Mouse (Mus musculus): ENCODE measurements around the gene Ptprk.

Ptprk gene

DNA sequence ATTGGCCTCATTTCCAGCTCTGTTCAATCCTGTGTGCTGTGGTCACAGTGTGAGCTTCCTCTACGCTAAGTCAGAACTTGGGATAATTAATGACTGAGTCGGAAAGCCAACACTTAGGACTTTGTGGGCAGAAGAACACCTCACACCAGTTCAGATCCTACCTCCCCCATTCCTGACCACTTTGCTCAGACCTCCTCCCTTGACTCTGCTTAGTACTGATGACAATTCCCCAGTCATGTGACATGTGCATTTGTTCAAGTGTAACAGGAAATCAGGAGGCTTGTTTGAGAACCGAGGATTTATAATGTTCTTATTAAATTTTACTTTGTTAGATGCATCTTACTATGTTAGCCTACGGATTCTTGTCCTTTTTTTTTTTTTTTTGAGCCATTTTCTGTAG lies 224.6 kb downstream of the Ptprk start:
- DNase-seq (ENCODE audit: low spot score): no peak

DNA sequence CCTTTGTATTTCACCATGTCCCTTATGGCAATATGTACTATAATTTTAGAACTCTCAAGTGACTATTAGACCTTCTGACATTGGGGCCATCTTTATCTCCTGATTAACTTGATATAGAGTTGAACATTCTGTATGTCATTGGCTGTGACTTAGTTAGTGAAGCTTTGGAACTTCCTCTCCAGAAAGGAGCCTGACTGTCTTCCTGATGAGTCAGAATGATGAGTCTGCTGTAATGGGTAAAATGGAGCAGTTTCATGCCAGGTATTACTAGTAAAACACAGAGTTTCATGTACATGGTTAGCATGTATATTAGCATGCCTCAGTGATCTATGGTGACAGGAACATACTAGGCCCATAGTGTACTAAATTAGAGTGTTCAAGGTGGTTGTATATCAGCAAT lies 229.2 kb downstream of the Ptprk start:
- no peak for DNase-seq (ENCODE audit: low spot score)

DNA sequence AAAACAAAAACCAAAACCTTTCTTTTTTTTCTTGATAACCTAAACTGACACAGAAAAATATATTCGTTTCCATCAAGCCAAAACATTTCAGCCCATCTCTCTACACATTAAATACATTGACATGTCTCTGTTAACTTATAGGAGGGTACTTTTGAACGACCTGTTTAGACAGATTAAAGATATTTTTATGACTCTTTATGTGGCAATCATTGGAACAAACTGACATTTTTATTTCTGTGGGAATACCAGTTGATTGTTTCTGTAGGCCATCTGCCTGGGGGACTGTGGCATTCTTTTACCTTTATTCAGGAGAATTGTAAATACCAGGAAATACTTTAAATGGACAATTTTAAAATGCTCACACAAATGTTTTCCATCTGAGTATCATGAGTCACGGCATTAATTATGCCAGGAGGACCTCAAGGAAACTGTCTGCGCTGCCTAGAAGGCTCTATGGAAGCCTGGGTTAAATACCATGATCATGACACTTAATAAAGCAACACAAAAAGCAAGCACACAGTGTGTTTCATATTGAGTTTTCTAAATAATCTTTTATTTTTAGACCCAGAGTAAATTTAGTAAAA lies 229.8 kb downstream of the Ptprk start:
- no peak for DNase-seq (ENCODE audit: low spot score)

DNA sequence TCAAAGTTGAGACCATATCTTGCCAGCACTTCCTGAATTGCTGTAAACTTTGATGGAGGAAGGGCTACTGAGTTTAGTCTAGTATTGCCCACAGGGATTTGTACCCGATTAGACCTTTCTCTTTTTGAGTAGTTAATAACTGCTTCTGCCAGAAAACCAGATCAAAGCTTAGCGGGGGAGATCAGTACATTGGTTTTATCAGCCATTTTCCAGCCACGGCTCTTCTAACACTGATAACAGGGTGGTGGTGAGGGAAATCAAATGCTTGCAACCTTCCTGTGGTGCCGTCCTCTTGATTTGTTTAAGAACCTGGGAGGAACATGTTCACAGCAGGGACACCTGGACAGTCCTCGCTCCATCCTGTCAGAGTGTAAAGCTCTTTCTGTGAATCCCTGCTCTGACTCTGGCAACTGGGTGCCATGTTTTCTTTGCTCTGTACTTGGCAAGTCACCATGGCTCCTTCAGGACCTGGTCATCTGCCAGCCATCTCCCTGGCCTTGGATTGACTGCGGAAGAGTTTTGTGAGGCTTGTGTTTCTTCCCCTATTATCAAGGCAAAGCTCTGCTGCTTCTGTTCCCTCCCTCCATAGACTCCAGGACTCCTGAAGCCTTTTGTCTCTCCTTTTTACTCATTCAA lies 231.9 kb downstream of the Ptprk start:
- no peak for DNase-seq (ENCODE audit: low spot score)

DNA sequence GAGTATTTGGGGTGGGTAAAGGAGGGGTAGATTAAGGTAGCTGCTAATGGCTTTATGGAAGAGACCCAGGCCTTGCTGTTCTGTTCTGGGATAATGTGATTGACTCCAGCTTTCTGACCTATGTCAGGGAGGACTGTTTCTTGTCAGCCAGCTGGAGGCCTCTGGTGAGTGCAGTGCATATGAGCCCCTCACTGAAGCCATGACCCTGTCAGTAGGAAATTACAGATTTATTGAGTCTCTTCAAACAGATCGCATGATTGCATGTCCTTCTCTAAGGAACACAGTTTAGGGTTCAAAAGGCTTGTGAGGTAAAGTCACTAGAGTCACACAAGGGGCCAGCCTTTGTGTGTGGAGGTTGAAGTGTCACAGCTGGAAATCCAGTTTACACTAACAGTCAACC lies 236.7 kb downstream of the Ptprk start:
- DNase-seq (ENCODE audit: low spot score): no peak

DNA sequence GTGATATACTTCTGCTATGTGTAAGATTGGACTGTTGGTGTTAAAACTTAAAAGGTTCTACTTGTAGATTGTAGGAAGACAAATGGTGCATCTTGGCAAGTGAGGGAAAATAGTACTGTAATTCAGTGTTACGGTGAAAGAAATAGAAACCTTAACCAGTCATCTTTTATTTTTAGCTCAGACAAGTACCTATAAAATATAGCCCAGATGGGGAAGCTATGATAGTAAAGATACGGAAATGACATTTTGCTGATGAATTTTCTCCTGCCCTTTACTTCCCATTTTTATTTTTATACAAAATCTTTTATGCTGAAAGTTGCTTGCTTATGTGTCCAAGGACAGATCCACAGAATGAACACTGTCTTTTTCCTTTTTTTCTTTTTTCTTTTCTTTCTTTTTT lies 248.4 kb downstream of the Ptprk start:
- no peak for DNase-seq (ENCODE audit: low spot score)

DNA sequence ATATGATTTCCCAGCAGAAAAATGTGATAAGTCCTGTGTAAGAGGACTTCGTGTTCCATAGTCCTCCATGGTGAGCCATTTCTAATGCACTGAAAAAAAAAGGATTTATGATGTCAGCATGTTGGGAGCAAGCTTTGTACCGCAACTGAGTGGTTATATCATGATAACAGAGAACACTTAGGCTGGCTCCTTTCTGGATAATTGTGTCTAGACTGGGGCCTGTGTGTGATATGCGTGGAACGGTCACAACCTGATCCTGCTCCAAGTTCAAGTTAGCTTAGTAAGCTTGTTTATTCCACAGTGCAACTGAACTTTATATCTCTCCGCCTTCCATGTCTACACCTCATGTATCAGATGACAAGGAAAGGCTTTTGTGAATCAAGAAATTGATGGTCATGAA lies 260.6 kb downstream of the Ptprk start:
- DNase-seq (ENCODE audit: low spot score): no peak

DNA sequence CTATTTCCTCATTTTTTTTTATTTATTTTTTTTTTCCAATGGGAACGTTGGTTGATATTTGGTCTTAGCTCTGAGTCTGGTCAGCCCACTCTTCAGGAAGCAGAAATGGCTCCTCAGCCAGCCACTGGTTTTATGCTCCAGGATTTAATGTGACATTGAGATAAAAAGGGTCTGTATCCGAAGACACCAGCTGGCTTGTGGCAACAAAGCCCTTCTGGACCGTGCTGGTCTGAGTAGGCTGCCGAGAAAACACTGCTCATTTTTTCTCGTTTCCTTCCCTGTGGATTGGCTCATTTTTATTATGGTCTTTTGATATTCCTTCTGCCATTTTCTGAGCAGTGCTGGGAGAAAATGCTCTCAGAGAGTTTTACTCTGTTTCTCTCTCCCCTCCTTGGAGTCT lies 263.9 kb downstream of the Ptprk start:
- DNase-seq (ENCODE audit: low spot score): no peak

DNA sequence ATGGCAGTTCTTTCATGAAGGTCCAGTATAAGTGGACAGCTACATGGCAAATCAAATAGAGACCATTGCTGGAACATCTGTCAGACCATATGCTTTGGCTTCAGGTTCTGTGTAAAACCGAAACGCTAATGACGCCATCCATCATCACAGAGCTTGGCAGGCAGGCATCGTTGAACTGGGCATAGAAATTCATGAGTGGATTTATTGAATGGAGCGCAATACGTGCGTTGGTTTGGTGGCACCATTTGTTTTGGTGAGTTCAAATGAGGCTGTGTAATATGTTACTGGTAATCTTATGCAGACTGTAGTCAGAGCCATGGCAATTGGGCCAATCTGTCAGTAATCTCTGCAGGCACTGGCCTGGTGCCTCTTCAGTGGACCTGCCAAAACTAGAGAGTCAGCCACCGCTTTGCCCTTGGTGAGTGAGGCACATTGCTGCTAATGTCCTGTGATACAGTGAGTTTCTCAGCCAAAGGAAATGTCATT lies 270.6 kb downstream of the Ptprk start:
- no peak for DNase-seq (ENCODE audit: low spot score)

DNA sequence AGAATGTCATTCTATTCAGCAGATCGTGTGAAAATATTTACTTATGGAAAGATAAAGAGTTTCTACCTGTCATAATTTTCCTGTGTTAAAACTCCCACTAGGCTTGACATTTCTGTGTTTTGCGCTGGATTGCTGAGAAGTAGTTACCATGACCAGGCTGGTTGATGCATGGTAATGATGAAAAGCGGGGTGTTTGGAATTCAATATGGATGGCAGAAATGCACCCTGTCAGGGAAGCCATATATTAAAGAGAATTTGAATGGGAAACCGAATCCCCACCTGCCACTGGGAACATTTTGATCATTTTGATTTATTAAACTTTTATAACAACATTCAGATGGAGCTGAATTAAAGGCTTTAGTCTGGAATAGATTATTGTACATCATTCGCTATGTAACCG lies 290.7 kb downstream of the Ptprk start:
- no peak for DNase-seq (ENCODE audit: low spot score)

DNA sequence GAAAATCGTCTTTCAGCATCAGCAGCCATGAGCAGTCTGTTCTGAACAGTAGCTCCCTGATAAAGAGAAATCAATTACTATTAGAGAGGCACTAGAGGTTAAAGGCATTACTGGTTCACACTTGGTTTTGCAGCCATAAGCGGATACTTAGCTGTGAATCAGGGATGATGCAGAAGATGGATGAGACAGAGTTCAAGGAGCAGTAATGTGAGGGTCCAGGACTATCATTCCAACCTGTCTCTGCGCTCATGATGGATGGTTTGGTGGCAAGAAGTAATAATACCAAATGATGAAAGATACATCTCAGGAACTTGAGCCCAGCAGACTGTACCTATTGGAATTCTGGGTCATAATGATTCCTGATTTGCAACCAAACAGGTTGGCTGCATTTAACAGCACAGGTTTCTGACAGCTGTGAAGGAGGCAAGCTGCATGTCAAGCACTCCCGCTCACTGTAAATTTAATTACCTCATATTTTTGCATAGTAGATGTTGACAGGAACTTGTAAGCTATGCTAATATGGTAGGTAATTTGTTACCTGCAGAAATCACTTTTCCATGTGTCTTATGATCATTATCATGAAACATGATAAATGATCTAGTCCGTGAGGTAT lies 291.6 kb downstream of the Ptprk start:
- no peak for DNase-seq (ENCODE audit: low spot score)

DNA sequence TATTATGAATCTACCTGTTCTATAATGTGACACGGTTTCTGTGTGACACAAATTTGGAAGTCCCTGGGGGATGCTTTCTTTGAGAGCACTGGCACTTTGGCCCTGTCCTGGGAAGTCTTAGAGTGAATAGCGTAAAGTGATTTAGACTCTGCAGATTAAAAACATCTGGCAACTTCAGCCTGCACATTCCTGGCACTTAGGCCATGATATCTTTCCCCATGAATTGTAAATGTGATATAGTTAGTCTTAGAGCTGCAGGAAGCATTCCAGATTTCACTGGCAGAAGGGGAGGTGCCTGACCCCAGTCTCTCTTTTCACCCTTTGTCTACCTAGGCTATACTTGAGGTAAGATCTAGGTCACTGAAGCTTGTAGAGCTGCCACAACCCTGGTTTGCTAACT lies 295.2 kb downstream of the Ptprk start:
- no peak for DNase-seq (ENCODE audit: low spot score)

DNA sequence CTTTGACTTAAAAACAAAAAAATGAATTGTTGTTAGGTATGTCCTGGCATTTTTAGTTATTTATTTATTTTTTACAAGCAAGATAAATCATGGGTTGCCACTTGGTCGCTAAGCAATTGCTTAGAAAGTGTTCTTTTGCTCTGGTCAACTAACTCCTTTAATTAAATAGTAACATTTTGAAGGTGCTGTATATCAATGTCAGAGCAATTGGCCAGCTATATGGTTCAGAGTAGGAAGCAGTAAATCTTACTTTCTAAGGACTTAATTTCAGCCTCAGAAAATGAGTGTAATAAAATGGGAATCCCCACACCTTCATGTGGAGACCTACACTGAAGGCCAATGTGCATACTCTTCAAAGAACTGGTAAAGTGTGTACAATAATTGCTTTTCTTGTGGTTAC lies 300.3 kb downstream of the Ptprk start:
- DNase-seq (ENCODE audit: low spot score): no peak

DNA sequence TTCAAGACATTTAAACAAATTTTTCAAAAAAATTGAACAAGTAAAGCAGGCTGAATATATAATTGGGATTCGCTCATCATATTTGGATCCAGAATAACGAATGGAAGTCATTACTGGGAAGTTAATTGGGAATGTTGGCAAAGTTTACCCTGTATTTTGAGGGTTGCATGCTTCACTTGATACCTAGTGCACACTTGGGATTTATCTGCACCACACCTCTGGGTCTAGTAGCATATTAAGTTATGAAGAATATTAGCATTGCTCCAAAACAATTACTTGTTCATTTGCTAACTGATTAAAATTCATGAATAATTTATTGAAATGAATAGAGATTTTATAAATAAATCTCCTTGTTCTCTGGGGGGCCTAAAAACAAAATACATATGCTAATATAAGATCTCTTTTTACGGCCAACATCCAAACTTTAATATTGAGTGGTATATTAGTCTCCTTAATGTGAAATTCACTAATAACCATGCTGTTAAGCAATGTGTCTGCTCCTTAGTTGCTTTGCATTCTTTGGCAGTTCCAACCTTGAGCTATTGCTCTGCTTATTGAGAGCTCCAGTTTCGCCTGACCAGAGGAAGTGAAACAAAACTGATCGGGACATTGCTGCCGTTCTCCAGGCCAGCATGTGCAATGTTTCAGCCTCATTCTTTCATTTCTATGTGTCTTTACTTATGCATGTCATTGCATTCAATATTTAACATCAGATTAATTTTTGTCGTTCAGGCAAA lies 305.3 kb downstream of the Ptprk start:
- DNase-seq (ENCODE audit: low spot score): no peak

DNA sequence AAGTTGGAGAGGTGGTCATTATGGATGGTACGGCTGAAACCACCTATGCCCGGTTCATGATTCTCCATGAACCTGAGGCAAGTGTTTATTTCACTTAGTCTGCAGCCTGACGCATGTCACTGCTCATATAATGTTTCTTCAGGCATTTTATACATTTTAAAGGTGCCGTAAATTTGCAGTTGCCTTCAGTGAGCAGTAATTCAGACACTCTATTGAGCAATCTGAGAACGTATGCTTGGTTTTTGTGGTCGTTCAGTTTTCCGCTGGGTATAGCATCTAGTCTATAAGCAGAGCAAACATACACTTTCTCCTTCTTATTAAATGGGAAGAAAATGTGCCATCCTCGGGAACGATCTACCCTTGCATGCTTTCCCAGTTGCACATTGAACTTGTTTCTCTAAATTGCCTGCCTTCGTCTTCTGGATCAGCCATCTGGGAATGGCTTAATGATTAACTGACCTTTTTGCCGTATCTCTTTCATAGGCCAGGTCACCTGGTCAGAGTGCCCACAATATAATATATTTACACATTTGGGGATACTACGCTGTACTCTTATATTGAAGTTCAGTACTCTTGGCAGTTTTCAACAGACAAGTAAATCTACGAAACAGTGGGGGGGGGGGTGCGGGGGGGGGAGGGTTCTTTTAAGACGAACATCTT lies 313.1 kb downstream of the Ptprk start:
- DNase-seq (ENCODE audit: low spot score): no peak

DNA sequence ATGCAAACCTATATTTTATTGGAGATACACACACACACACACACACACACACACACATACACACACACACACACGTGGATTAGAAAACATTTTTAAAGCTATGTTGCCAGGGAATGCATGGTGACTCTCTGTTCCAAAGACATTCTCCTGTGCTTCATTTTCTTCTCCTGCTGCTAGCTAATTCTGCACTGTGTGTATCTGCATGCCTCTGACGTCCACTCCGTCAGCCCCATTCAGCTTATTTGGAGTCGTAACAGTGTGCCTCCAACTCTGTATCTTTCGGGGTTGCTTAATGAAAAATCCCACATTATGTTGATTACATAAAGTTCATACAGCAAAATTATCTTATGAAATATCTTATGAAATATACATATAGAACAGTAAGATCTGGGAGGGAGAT lies 316.5 kb downstream of the Ptprk start:
- no peak for DNase-seq (ENCODE audit: low spot score)

DNA sequence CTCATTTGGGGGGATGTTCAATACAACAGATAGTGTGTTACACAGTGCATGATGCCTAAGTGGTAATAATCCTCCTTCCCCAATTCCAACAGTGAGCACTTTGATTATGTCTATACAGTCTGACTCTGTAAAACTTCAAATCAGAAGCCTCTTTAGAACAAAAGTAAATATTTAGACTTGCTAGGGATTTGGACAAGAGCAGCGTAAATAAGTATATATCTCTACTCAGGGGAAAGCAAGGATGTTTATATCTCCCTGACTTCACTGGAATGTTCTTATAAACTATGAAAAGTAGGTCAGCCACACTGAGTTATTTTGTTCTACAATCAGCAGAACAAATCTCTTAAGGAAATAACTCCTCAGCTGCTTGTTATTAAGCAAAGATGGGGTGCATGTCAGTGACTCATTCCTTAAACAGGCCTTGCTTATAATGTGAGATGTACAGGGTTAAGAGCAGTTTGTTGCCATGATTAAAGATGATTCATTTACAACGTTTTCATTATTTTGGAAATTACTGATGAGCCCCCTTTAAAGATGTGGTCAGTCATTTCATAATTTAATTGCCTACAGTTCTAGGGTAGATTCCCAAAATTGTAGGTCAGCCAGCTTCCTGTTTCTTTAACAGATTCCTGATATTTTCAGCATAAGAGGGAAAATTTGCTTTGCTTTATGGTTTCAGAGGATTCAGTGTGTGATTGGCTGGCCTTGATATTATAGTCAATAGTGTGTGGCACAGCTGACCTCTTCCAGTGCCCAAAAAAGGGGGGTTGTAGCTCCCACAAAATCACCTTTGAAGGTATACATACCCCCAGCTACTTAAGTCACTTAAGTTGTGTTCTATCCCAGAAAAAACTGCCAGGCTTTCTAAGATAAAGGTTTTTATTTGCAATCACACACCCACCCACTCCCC lies 321.2 kb downstream of the Ptprk start:
- no peak for DNase-seq (ENCODE audit: low spot score)

DNA sequence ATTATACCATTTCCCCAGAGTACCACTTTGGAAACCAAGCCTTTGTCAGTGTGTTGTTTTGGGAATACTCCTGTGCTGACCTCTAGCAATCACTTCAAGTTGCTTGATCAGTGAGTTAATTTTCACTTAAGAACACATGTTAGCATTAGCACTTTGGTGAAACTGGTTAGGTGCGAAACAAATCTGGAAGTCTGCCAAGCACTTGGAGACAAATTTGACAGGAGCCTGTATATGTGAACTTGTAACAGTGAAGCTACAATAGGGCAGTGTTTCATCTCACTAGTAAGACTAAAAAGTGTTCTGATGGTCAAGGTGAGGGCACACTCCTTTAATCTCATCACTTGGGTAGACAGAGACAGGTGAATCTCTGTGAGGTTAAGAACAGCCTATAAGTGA lies 321.9 kb downstream of the Ptprk start:
- no peak for DNase-seq (ENCODE audit: low spot score)

DNA sequence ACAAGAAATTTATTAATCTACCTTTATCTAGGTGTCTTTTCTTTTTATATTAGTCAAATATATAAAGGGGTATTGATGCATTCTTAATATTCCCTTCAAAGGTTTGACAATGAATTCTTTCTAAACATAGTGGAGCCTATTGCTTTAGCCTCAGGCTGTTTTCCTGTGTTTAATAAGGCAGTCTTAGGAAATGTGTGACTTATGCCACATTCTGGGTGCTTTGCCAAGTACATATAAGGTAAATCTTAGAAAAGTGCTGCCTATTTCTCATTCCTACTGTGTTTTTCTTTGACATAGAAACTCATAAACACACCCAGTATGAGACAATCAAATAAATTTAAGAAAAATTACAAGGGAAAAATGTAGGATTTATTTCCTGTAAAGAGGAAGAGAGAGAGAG lies 327.2 kb downstream of the Ptprk start:
- DNase-seq (ENCODE audit: low spot score): no peak

DNA sequence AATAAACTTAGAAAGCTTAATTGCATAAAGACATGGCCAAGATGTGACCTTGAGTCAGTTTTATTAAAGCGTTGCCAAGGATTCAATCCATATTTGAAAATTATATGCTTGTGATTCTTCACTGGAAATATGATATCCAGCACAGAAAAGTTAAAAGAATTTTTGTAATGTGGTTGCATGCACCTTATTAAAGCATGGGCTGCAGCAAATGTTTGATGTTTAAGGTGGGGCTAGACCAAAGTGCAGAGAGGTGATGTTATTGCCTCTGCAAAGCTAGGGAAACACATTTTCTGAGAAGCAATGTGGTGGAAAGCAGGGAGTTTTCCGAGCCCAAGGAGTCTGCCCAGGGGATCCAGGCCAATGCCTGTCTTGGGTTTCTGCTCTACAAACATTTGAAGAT lies 334.4 kb downstream of the Ptprk start:
- no peak for DNase-seq (ENCODE audit: low spot score)

DNA sequence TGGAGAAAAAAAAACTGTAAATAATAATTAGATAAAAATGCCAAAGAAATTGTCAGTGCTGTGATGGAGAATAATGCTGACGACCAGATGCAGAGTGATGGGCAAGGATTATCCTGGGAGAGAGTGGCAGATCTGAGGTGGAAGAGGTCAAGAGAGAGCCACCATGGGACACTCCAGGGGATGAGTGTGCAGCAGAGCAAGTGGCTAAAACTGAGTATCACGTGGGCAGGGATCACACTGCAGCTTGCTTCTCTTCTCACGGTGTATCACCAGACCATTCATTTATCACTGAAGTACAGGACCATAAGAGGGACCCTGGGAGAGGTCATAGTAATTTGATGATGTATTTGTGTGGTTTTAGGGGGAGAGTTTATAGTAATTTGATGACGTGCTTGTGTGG lies 340.2 kb downstream of the Ptprk start:
- DNase-seq (ENCODE audit: low spot score): no peak

DNA sequence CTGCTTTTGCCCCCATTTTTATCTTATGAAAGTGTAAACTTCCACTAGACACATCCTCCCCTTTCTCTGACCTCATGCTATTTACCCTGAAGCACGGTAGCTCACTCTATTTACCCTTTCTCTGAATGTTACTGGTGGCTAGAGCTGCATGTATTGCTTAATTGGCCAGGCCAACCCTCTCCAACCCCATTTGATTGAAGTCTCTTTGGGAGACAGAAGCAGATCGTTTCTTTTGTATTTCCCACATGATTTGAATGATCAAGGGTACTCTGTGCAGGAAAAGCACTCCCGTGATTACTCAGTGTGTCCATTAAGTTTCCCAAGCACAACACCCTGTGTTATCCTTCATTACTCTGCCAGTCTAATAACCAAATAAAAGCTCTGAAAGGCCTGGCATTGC lies 348.0 kb downstream of the Ptprk start:
- DNase-seq (ENCODE audit: low spot score): no peak
